ENCODE assay signal across 19 mouse cellular contexts in the genomic region with DNA sequence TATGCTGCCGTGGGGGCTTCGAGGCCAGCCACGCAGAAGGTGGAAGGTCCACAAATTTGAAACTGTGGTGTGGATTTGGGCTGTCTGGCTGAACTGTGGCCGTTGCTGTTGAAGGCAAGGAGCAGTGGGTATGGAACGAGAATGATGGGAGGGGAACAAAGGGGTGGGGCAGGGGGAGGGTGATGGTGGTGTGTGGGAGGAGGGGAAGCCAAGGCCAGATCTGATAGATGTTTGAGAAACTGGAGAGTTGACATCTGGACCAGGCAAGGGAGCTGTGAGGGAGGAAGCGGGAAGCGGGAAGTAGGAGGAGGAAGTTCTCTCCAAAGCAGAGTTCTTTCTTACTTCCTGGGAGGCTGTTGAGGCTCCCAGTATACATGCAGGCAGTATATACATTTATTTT. TPM values are rescaled to one million over a fixed set of nuclear protein-coding genes. Genes with fewer than 3 reads are reported as not detected.
DNase-seq lines count a peak whose midpoint lies in the region; ATAC-seq and TF ChIP-seq lines count a peak whose summit lies in the region.
"Had no signal": no experiment of that assay in that cellular context is flagged by ENCODE, and none has a peak within 500 bp of the region (broad histone marks: within the 10 kb centered on the region; RNA-seq: fewer than 3 reads in every experiment).

No protein-coding gene starts in this region.

- ATAC-seq in stomach, embryonic 16.5 days (ENCODE audit: insufficient read depth, low FRiP score) = no peak
- ATAC-seq in forebrain, embryonic 14.5 days = no peak
- ATAC-seq: midbrain, embryonic 13.5 days had no signal

- no peaks in the 10 kb centered on the region for H3K9me3 ChIP-seq in limb, embryonic 10.5 days (replicated peaks)
- no peaks in the 10 kb centered on the region for H3K9me3 ChIP-seq in stomach, embryonic 16.5 days (replicated peaks; ENCODE audit: control insufficient read depth, low read length)
- no peaks in the 10 kb centered on the region for H3K9me3 ChIP-seq in forebrain, embryonic 14.5 days (replicated peaks; ENCODE audit: control insufficient read depth, low read length)
- H3K9me3 ChIP-seq: heart, embryonic 13.5 days; hindbrain, embryonic 10.5 days; midbrain, embryonic 13.5 days had no signal

- peak overlapping the region; percentile 54 for H3K27ac ChIP-seq in gastrocnemius, adult 2 months
- peak overlapping the region; percentile 72 for H3K27ac ChIP-seq in liver, adult 2 months (replicated peaks; ENCODE audit: insufficient read depth, low read depth, low read length)
- H3K27ac ChIP-seq in limb, embryonic 10.5 days = peak overlapping the region; percentile 12
- H3K27ac ChIP-seq in stomach, embryonic 16.5 days (ENCODE audit: low read length) = peak overlapping the region; percentile 34
- H3K27ac ChIP-seq in forebrain, embryonic 14.5 days (ENCODE audit: low read depth, low read length) = no peak overlapping the region; the same call in 1 of the 2 replicates
- H3K27ac ChIP-seq: heart, embryonic 13.5 days; hindbrain, embryonic 10.5 days; liver, embryonic 14.5 days had no signal

- TF ChIP-seq CTCF in gastrocnemius, adult 2 months (IDR thresholded peaks at IDR 0.05) = no peak
- TF ChIP-seq CTCF in liver, adult 2 months (IDR thresholded peaks at IDR 0.05; ENCODE audit: low read depth, low read length) = no peak

- 28% methylated on average over 7 of the region's 7 CpGs for WGBS in liver, adult 2 months
- WGBS in limb, embryonic 10.5 days = 79% methylated on average over 7 of the region's 7 CpGs
- 62% methylated on average over 7 of the region's 7 CpGs for WGBS in stomach, embryonic 16.5 days
- 80% methylated on average over 7 of the region's 7 CpGs for WGBS in forebrain, embryonic 14.5 days

- H3K9ac ChIP-seq in liver, adult 2 months (ENCODE audit: low read depth, low read length) = 0 out of 2 replicates have a peak overlapping the region, but pooled peaks have one; percentile 5
- no peak overlapping the region for H3K9ac ChIP-seq in stomach, embryonic 16.5 days (ENCODE audit: low read length)
- no peak overlapping the region for H3K9ac ChIP-seq in forebrain, embryonic 14.5 days (ENCODE audit: low read length)
- H3K9ac ChIP-seq: heart, embryonic 13.5 days; liver, embryonic 14.5 days had no signal

- intact Hi-C loops in gastrocnemius, adult 2 months (cut with DNase I) = no loop called here
- intact Hi-C loops in gastrocnemius, postnatal 36 days (cut with DNase I) = no loop called here

- no peak for TF ChIP-seq POLR2A in liver, adult 2 months (IDR thresholded peaks at IDR 0.05; ENCODE audit: extremely low read depth, insufficient read depth, low read length)

- H3K4me2 ChIP-seq in stomach, embryonic 16.5 days (ENCODE audit: low read depth, low read length) = no peak overlapping the region
- H3K4me2 ChIP-seq in forebrain, embryonic 14.5 days (ENCODE audit: low read length) = no peak overlapping the region
- H3K4me2 ChIP-seq: heart, embryonic 13.5 days; midbrain, embryonic 13.5 days had no signal

- no peaks in the 10 kb centered on the region for H3K27me3 ChIP-seq in liver, adult 2 months (ENCODE audit: control insufficient read depth, insufficient read depth, low read length)
- no peaks in the 10 kb centered on the region for H3K27me3 ChIP-seq in limb, embryonic 10.5 days (ENCODE audit: low read depth, poor library complexity, severe bottlenecking)
- H3K27me3 ChIP-seq in stomach, embryonic 16.5 days (ENCODE audit: control insufficient read depth, insufficient read depth, low read length) = no peaks in the 10 kb centered on the region
- H3K27me3 ChIP-seq in forebrain, embryonic 14.5 days (replicated peaks; ENCODE audit: control insufficient read depth, insufficient read depth, low read length) = no peaks in the 10 kb centered on the region
- H3K27me3 ChIP-seq: CH12.LX; heart, embryonic 13.5 days; midbrain, embryonic 13.5 days; Patski had no signal

- H3K36me3 ChIP-seq in liver, adult 2 months (ENCODE audit: control insufficient read depth, insufficient read depth, low read length) = no peaks in the 10 kb centered on the region
- H3K36me3 ChIP-seq in limb, embryonic 10.5 days = no peaks in the 10 kb centered on the region
- H3K36me3 ChIP-seq in stomach, embryonic 16.5 days (ENCODE audit: control insufficient read depth, insufficient read depth, low read length) = no peaks in the 10 kb centered on the region
- no peaks in the 10 kb centered on the region for H3K36me3 ChIP-seq in forebrain, embryonic 14.5 days (ENCODE audit: control insufficient read depth, insufficient read depth, low read length)
- H3K36me3 ChIP-seq: heart, embryonic 13.5 days; midbrain, embryonic 13.5 days had no signal

- peaks cover 55% of the 10 kb centered on the region for H3K4me1 ChIP-seq in liver, adult 2 months (ENCODE audit: control insufficient read depth, insufficient read depth, low read length)
- H3K4me1 ChIP-seq in limb, embryonic 10.5 days = peaks cover 54% of the 10 kb centered on the region
- H3K4me1 ChIP-seq in stomach, embryonic 16.5 days (ENCODE audit: control insufficient read depth, insufficient read depth, low read length) = peaks cover 14% of the 10 kb centered on the region; the same call in 1 of the 2 replicates
- peaks cover 29% of the 10 kb centered on the region for H3K4me1 ChIP-seq in forebrain, embryonic 14.5 days (ENCODE audit: control insufficient read depth, insufficient read depth, low read length)

- no peak for DNase-seq in gastrocnemius, adult 2 months
- no peak for DNase-seq in gastrocnemius, postnatal 36 days
- no peak for DNase-seq in liver, adult 2 months (ENCODE audit: extremely low read depth, low read depth, low spot score)
- DNase-seq in liver = no peak
- no peak for DNase-seq in limb, embryonic 10.5 days (ENCODE audit: low spot score)
- no peak for DNase-seq in forebrain, embryonic 14.5 days (ENCODE audit: low spot score)
- DNase-seq in right cerebral cortex, adult 2 months (ENCODE audit: low spot score in 2 of 2) = no peak
- DNase-seq: cerebellum, postnatal 36 days; gastrocnemius, postnatal 25 days; layer of hippocampus, adult 9-11 months; lung, postnatal 4 days; right cerebral cortex, adult 18-20 months had no signal

- H3K4me3 ChIP-seq in gastrocnemius, adult 2 months = no peak overlapping the region
- no peak overlapping the region for H3K4me3 ChIP-seq in liver, adult 2 months (ENCODE audit: insufficient read depth, low read depth, low read length)
- no peak overlapping the region for H3K4me3 ChIP-seq in limb, embryonic 10.5 days
- H3K4me3 ChIP-seq in stomach, embryonic 16.5 days (replicated peaks; ENCODE audit: low read length) = no peak overlapping the region
- H3K4me3 ChIP-seq in forebrain, embryonic 14.5 days (ENCODE audit: low read depth, low read length) = no peak overlapping the region
- H3K4me3 ChIP-seq: heart, embryonic 13.5 days; hindbrain, embryonic 10.5 days; midbrain, embryonic 13.5 days had no signal

- peaks cover 37% of the 10 kb centered on the region for H3K79me2 ChIP-seq in liver, adult 2 months (ENCODE audit: control insufficient read depth, insufficient read depth, low read length)

RNA-seq across cellular contexts. Expression of a gene that starts 26.7 kb away (rescaled TPM):
- 10 to 100 TPM; 17.5 to 24.2 TPM for total RNA-seq in gastrocnemius, adult 2 months (2021)
- 10 to 100 TPM; 21.3 to 25.4 TPM for total RNA-seq in gastrocnemius, postnatal 36 days (2021)
- total RNA-seq in liver, adult 2 months (2014; rRNA removed) = 29.0 and 37.4 TPM in 2 replicates
- 15.0 and 20.3 TPM in 2 replicates for polyA plus RNA-seq in liver, adult 2 months (2012; rRNA removed)
- 16.4 and 17.6 TPM in 2 replicates for polyA plus RNA-seq in limb, embryonic 10.5 days (2016; fragmentation: Nextera tagmentation; extraction: Ambion mirVana)
- 11.5 and 11.6 TPM in 2 replicates for polyA plus RNA-seq in stomach, embryonic 16.5 days (2015; fragmentation: Nextera tagmentation; extraction: Ambion mirVana)
- polyA plus RNA-seq in forebrain, embryonic 14.5 days (2014; fragmentation: Nextera tagmentation; extraction: Ambion mirVana) = 11.9 and 14.5 TPM in 2 replicates
